Mouse (Mus musculus): ENCODE measurements at regions not wholly inside any gene's neighbourhood (a gene's known extent, or its start where the extent isn't known, plus 50 kb on each side); places are given as distances from the start of the nearest gene placed in this dataset.

GRCm38 (mm10) chr13:45333634-45334033 lies 55.9 kb upstream of the Mylip start:
- TF ChIP-seq CTCF (IDR thresholded peaks at IDR 0.05; ENCODE audit: insufficient read depth, low read length): no peak
- TF ChIP-seq POLR2A (IDR thresholded peaks at IDR 0.05; ENCODE audit: borderline replicate concordance, extremely low read depth, low read depth, low read length): no peak

Measured in lung, adult 2 months (tissue).